Mouse (Mus musculus): ENCODE measurements at regions not wholly inside any gene's neighbourhood (a gene's known extent, or its start where the extent isn't known, plus 50 kb on each side); places are given as distances from the start of the nearest gene placed in this dataset.
"Not testable (repeated sequence)": the region's sequence is repeated elsewhere in the genome, so short reads cannot be mapped to it uniquely, and the experiment has no call there.

GRCm38 (mm10) chr6:62889194-62889593 lies 366.5 kb upstream of the Grid2 start:
- DNase-seq: no peak

GRCm38 (mm10) chr6:62912758-62913157 lies 342.9 kb upstream of the Grid2 start:
- DNase-seq: no peak
- intact Hi-C loops (cut with DNase I): no loop called here

More at GRCm38 (mm10) chr6:62889194-62889593, 366.5 kb upstream of the Grid2 start:
- intact Hi-C loops (cut with DNase I): no loop called here

GRCm38 (mm10) chr6:62917059-62917458 lies 338.6 kb upstream of the Grid2 start:
- DNase-seq; intact Hi-C loops (cut with DNase I): not testable (repeated sequence)

- intact Hi-C loops (cut with DNase I): no loop called here
- no peak for DNase-seq
Measured at GRCm38 (mm10) chr6:62917956-62918355, 337.7 kb upstream of the Grid2 start.

- DNase-seq: peak; percentile 24
- intact Hi-C loops (cut with DNase I): no loop called here
Measured at GRCm38 (mm10) chr6:62919092-62919491, 336.6 kb upstream of the Grid2 start.
